Mouse (Mus musculus) ES-E14 (cell line): ENCODE measurements around the gene Prr7. TPM values are rescaled to one million over a fixed set of nuclear protein-coding genes. Genes with fewer than 3 reads are reported as not detected.

Experiments used
- DNase-seq: peaks from one replicate; pipeline ENCODE4 v3.0.0-alpha.2; 2013; ENCODE audit warnings: low read depth, low spot score
- H3K27ac ChIP-seq: 2 replicates; pipeline ENCODE4 v1.5.1; 2012; ENCODE audit warnings: low read depth, mild to moderate bottlenecking, low read length, moderate library complexity, mixed read lengths; ENCODE audit not compliant: poor library complexity, insufficient read depth, severe bottlenecking
- H3K36me3 ChIP-seq: 2 replicates; pipeline ENCODE4 v1.6.1; 2012; ENCODE audit warnings: mild to moderate bottlenecking, low read length, moderate library complexity, mixed read lengths; ENCODE audit not compliant: control insufficient read depth, poor library complexity, insufficient read depth, severe bottlenecking
- H3K4me1 ChIP-seq, 2 experiments: fragments of 150-350 bp in 1 of 2; sonication (generic) in 1 of 2; 2 replicates each; pipeline ENCODE4 v1.6.1; 2012; ENCODE audit warnings: low read length in 2 of 2, mild to moderate bottlenecking in 1 of 2, mixed read lengths in 1 of 2; ENCODE audit not compliant: control insufficient read depth in 2 of 2, insufficient read depth in 2 of 2, poor library complexity in 1 of 2
- H3K4me3 ChIP-seq, 2 experiments: fragments of 150-350 bp in 1 of 2; sonication (generic) in 1 of 2; 2 replicates each; pipeline ENCODE4 v1.5.1; 2012; ENCODE audit warnings: low read length in 2 of 2, low read depth in 1 of 2, mild to moderate bottlenecking in 1 of 2, mixed read lengths in 1 of 2; ENCODE audit not compliant: insufficient read depth in 1 of 2, poor library complexity in 1 of 2, severe bottlenecking in 1 of 2
- H3K9ac ChIP-seq: 2 replicates; pipeline ENCODE4 v1.6.1; 2012; ENCODE audit warnings: low read depth, mild to moderate bottlenecking, low read length, mixed read lengths; ENCODE audit not compliant: poor library complexity, insufficient read depth, severe bottlenecking
- H3K9me3 ChIP-seq: fragments of 150-350 bp; sonication (generic); 2 replicates; pipeline ENCODE4 v1.6.1; 2012; ENCODE audit warnings: low read depth, mild to moderate bottlenecking, low read length; ENCODE audit not compliant: control insufficient read depth, insufficient read depth
- CHD2 ChIP-seq: IDR thresholded peaks from 2 replicates; pipeline ENCODE4 v1.6.1; 2014; ENCODE audit warnings: mild to moderate bottlenecking, low read depth, low read length, inconsistent platforms
- HCFC1 ChIP-seq: IDR thresholded peaks from 2 replicates; pipeline ENCODE4 v1.6.1; 2012; ENCODE audit warnings: low read length, inconsistent platforms, borderline replicate concordance; ENCODE audit not compliant: insufficient read depth
- MAFK ChIP-seq: IDR thresholded peaks from 2 replicates; pipeline ENCODE4 v1.6.1; 2014; ENCODE audit warnings: mild to moderate bottlenecking, low read depth, low read length, inconsistent platforms; ENCODE audit not compliant: insufficient read depth
- ZC3H11A ChIP-seq: IDR thresholded peaks from 2 replicates; pipeline ENCODE4 v1.6.1; 2012; ENCODE audit warnings: low read depth, mild to moderate bottlenecking, inconsistent platforms, low read length, borderline replicate concordance
- ZNF384 ChIP-seq: IDR thresholded peaks from 2 replicates; pipeline ENCODE4 v1.6.1; 2012; ENCODE audit warnings: low read depth, low read length, inconsistent platforms
- in situ Hi-C, 2 experiments: fragments of 600-800 bp; cut with MboI; formaldehyde crosslinking; loops; one replicate each; pipeline ENCODE4 v1.15.1; 2025; ENCODE audit warnings: low sequenced_read_pairs in 2 of 2, inconsistent platforms in 1 of 2; ENCODE audit not compliant: unreplicated experiment in 2 of 2
- total RNA-seq: library from RNA; depleted of rRNA; stranded (reverse); fragments of 300-350 nt; gene quantifications from 2 replicates; pipeline ENCODE4 v1.2.3, GENCODE M21; 2012

Prr7 gene
- total RNA-seq, 1 experiment = 2.5 TPM

DNA sequence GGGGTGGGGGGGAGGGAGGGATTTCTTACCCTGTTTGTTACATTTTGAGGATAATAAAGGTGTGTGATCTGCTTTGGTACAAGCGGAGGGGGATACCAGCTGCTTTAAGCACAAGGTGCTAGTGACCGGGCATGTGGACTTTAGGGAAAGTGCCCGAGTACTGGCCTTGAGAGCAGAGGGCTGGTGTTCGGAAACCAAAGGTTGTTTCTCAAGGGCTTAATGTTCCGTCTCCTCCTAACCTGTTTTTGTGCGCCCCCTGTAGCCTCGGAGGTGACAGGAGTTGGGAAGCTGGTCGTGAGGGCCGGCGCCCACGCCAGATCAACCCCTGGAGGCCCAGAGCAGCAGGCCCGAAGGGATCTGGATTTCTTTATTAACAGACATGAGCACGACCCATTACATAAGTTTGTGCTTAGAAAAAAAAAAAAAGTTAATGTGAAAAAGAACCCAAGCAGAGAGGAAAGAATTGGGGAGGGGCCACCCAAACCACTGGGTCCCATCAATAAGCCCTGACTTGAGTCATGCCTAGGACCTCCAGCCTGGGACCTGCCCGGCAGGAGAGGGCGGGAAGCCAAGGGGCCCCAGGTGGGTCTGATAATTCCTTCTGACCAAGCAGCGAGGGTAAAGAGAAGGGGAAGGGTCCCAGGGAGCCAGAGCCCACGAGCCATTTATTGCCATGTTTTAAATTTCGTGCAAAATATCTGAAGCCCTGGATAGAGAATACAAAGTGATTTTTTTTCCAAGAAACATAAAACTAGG is 9.2 kb downstream of the Prr7 start:
- H3K4me1 ChIP-seq = peaks cover 0 to 3% of the 10 kb centered on the region in 2 experiments; a peak in 2 of 4 replicates
- no peaks in the 10 kb centered on the region for H3K9me3 ChIP-seq
- H3K9ac ChIP-seq = peak overlapping the region; percentile 30; the same call in 1 of the 2 replicates
- H3K27ac ChIP-seq = no peak overlapping the region
- peak overlapping the region; percentile 67 to 73 for H3K4me3 ChIP-seq
- H3K36me3 ChIP-seq = peaks cover 6% of the 10 kb centered on the region; the same call in 1 of the 2 replicates
- in situ Hi-C loops = no loop called here
- TF ChIP-seq ZNF384 (no peak), ZC3H11A (no peak), CHD2 (no peak), MAFK (no peak), HCFC1 (no peak)
- no peak for DNase-seq

DNA sequence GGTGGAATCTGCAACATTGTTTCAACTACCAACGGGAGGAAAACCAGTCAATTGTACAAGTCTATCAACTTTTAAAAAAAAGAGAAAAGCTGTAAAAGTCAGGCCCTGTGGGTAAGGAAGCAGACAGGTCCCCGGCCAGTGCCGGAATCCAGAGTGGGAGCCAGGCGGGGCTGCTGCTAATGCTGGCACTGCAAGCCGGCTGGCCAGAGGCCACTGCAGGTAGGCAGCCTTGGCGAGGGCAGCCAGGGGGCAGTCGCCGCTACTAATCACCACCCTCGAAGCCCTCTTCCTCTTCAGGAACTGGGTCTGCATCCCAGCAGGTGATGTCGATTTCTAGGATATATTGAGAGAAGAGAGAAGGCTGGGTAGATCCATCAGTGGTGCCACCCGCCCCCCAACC is 9.9 kb downstream of the Prr7 start:
- TF ChIP-seq ZC3H11A (no peak), ZNF384 (0 out of 2 replicates have a peak, but pooled peaks have one; percentile 31), CHD2 (no peak), HCFC1 (no peak), MAFK (no peak)
- no peak for DNase-seq
- H3K4me1 ChIP-seq = peaks cover 0 to 3% of the 10 kb centered on the region in 2 experiments; a peak in 2 of 4 replicates
- H3K9me3 ChIP-seq = no peaks in the 10 kb centered on the region
- H3K27ac ChIP-seq = no peak overlapping the region
- H3K36me3 ChIP-seq = peaks cover 6% of the 10 kb centered on the region; the same call in 1 of the 2 replicates
- in situ Hi-C loops = no loop called here
- H3K4me3 ChIP-seq = no peak overlapping the region
- H3K9ac ChIP-seq = no peak overlapping the region

DNA sequence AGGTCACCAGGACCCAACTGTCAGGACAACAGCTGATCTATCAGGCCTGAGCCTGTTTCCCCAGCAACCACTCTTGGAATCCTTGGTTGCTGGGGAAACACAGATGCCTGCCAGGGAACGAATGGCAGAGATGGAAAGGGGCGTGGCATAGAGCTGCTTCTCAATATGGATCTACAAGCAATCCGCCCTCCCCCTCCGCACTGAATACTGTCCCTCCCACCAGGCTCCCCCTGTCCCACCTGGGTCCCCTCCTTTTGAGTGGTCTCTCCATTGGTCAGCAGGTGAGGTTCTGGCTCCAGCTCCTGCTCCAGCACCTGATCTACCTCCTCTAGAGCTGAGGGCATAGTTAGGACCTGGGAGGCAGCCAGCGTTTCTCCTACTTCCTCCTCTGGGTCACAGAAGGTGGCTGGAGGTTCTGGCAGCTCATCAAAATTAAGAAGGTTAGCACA is 10.6 kb downstream of the Prr7 start:
- Histone ChIP-seq H3K9ac (no peak overlapping the region), H3K9me3 (no peaks in the 10 kb centered on the region), H3K36me3 (peaks cover 6% of the 10 kb centered on the region; the same call in 1 of the 2 replicates), H3K27ac (no peak overlapping the region), H3K4me1 (peaks cover 0 to 3% of the 10 kb centered on the region in 2 experiments; a peak in 2 of 4 replicates), H3K4me3 (no peak overlapping the region)
- in situ Hi-C loops = no loop called here
- TF ChIP-seq ZC3H11A = no peak
- no peak for TF ChIP-seq HCFC1
- no peak for TF ChIP-seq MAFK
- TF ChIP-seq ZNF384 = no peak
- DNase-seq = no peak

DNA sequence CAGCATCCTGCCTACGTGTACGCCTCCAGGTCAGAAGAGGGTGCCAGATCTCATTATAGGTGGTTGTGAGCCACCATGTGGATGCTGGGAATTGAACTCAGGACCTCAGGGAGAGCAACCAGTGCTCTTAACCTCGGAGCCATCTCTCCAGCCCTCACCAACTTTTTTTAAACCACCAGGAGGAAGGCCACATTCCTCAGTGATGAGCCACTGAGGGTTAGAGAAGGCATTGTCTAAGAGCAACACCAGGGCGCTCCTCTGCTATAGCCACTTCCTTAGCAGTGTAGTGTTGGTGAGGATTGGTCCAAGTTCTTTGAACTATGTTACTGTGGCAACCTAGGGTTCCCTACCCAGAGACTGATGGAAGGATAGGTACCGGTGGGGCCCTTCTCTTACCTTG is 11.7 kb downstream of the Prr7 start:
- H3K36me3 ChIP-seq = peaks cover 6% of the 10 kb centered on the region; the same call in 1 of the 2 replicates

More for the DNA sequence above, 11.7 kb downstream of the Prr7 start:
- no peaks in the 10 kb centered on the region for H3K9me3 ChIP-seq
- no peak overlapping the region for H3K9ac ChIP-seq
- no peak for DNase-seq
- TF ChIP-seq HCFC1 (no peak), ZC3H11A (no peak), ZNF384 (no peak), MAFK (no peak)
- peaks cover 0 to 3% of the 10 kb centered on the region in 2 experiments; a peak in 2 of 4 replicates for H3K4me1 ChIP-seq
- no peak overlapping the region for H3K4me3 ChIP-seq
- H3K27ac ChIP-seq = no peak overlapping the region
- in situ Hi-C loops = no loop called here
